Mouse (Mus musculus): Measurements from ENCODE around the gene Mfsd12.

DNA sequence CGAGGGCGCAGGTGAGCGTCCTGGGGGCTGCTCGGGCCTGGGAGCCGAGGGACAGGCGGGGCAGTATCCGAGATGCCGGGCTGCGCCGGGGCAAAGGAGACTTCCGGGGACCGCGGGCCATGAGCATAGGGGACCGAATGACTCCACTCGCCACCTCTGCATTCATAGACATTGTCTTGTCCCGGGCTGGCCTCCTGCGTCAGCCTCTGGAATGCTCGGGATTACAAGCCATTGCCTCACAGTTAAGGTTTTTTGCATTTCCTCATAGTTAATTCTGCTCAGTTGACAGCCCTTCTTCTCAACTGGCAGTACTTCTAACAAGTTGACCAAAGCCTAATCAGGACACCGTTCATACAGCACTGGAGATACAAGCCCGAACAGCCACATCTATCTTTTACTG lies 35.9 kb upstream of the Mfsd12 start:
- no peak for TF ChIP-seq CTCF (IDR thresholded peaks at IDR 0.05; ENCODE audit: low read depth)
- no peak for TF ChIP-seq EP300 (IDR thresholded peaks at IDR 0.05; ENCODE audit: low read depth)

All from heart, postnatal 0 days (tissue).